ENCODE assay signal across 12 mouse cellular contexts in the genomic region with DNA sequence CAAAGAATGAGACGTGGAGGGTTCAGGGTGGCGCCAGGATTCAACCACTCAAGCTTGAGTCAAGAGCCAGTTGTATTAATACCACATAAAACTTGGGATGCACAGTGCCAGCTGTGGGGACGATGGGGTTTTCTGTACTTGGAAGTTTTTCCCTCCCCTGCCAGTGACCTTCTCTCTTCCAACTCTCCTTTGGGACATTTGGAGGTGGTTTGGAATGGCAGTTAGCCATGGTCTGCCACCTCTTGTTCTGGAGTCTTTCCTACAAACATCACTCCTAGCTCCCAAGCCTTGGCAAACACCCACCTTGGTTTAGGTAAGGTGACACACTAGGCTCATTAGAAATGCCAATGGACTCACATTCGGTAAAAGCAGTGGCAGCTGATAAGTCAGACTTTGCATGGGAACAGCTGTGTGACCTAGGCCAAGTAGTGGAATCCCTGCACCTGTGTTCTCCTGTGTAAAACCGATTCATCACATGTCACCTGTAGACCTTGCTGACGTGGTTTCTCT.
"Had no signal": no experiment of that assay in that cellular context is flagged by ENCODE, and none has a peak within 500 bp of the region (broad histone marks: within the 10 kb centered on the region; RNA-seq: fewer than 3 reads in every experiment).

No protein-coding gene starts in this region.

- H3K4me1 ChIP-seq: limb, embryonic 15.5 days; liver, embryonic 12.5 days had no signal

- H3K27me3 ChIP-seq: limb, embryonic 15.5 days; liver, embryonic 12.5 days had no signal

- H3K9ac ChIP-seq: limb, embryonic 15.5 days; liver, embryonic 12.5 days; lung, embryonic 14.5 days had no signal

- ATAC-seq: intestine, embryonic 16.5 days; liver, embryonic 12.5 days; midbrain, embryonic 16.5 days had no signal

- H3K9me3 ChIP-seq: limb, embryonic 15.5 days; liver, embryonic 12.5 days; midbrain, embryonic 10.5 days had no signal

- DNase-seq: lung, embryonic 14.5 days; lung, postnatal 10 days; lung, postnatal 4 days; right cerebral cortex, adult 18-20 months; right cerebral cortex, postnatal 25 days; thymus, postnatal 36 days had no signal

- H3K36me3 ChIP-seq: limb, embryonic 15.5 days; liver, embryonic 12.5 days; midbrain, embryonic 10.5 days had no signal

- H3K4me3 ChIP-seq: left cerebral cortex, adult 2 months; limb, embryonic 15.5 days; liver, embryonic 12.5 days; midbrain, embryonic 10.5 days had no signal

- H3K27ac ChIP-seq: left cerebral cortex, adult 2 months; limb, embryonic 15.5 days; liver, embryonic 12.5 days; midbrain, embryonic 10.5 days had no signal

- H3K4me2 ChIP-seq: limb, embryonic 15.5 days; liver, embryonic 12.5 days; lung, embryonic 14.5 days had no signal
